Mouse (Mus musculus) left cerebral cortex, postnatal 36 days (tissue): Measurements from ENCODE around the gene Vmn2r81. TPM values are rescaled to one million over a fixed set of nuclear protein-coding genes. Genes with fewer than 3 reads are reported as not detected.
"Not testable (repeated sequence)": the region's sequence is repeated elsewhere in the genome, so short reads cannot be mapped to it uniquely, and the experiment has no call there.

Source experiments
- DNase-seq, 2 experiments: peaks; one replicate each; pipeline ENCODE4 v3.0.0; 2021 to 2022; ENCODE audit warnings: low spot score in 2 of 2, mixed read lengths in 1 of 2
- intact Hi-C: fragments of 180-260 bp; cut with DNase I; formaldehyde crosslinking; loops from one replicate; pipeline ENCODE4 v1.15.1; 2025
- total RNA-seq, 2 experiments: library from RNA; stranded (reverse); gene quantifications; 2 replicates each; pipeline ENCODE4 v1.2.3; 2021

The Vmn2r81 gene
- not detected for total RNA-seq

DNA sequence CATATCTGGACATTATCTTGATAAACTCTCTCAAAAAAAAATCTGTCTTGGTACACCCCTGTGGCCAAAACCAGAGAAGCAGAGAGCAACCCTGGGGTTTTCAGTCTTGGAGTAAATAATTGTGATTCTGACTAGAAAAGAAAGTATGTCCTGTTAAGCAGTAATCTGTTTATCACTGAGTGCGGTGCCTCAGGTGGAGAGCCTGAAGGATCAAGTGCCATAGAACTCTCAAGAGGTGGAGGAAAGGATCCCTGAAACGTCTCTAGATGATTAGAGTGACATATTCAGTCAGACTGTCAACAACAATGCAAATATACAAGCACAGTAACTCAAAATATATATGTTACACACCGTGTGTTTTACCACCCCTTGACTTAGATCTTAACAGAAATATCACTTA is at the start of gene Vmn2r81:
TSS of gene Vmn2r81 (plus strand) at position 301 of the 400 bp plus-strand sequence.
- DNase-seq, intact Hi-C loops: not testable (repeated sequence)

DNA sequence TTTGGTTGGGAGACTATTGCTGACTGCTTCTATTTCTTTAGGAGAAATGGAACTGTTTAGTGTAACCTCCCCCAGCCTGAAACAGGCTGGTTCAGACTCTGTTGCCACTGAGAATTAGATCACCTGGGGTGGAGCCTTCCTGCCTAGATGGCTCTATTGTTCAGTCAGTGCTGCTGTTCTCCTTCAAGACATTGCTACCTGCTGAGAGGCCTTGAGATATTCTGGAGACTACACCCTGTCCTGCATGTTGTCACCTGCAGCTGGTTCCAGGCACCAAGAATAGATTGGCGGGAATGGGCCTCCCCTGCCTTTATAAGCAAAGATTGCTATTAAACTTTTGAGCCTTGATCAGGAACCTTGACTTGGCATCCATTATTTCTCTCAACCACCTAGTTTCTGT is 47.5 kb upstream of the Vmn2r81 start:
- DNase-seq, intact Hi-C loops: not testable (repeated sequence)

DNA sequence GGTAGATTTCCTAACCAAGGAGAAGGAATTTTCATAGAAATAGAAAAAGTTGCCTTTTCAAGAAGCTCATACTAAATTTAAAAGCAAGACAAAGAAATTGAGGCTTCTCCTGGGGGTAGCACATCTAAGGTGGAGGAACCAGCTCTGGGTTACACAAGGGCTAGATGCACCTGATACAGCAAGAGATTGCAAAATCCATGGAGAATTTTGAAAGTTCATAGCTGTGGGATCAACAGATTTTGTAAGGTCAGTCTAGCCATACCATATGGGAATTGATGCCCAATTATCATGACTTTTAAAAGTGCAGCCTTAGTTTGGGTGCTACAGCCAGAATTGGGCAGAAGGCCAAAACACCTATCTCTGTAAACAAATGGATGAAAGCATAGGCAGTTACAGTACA is 27.1 kb upstream of the Vmn2r81 start:
- intact Hi-C loops, result no loop called here
- no peak for DNase-seq

DNA sequence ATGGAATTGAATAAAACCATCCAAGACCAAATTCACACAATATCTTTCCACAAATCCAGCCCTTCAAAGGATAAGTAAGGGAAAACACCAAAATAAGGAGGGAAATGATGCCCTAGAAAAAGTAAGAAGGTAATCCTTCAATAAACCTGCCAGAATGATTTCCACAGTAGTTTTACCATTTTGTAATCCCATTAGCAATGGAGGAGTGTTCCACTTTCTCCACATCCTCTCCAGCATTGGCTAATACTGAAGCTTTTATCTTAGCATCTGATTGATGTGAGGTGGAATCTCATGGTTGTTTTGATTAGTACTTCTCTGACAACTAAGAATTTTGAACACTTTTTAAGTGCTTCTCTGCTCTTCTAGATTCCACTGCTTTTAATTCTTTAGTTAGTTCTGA is 25.9 kb upstream of the Vmn2r81 start:
- intact Hi-C loops, result no loop called here
- DNase-seq, result no peak

DNA sequence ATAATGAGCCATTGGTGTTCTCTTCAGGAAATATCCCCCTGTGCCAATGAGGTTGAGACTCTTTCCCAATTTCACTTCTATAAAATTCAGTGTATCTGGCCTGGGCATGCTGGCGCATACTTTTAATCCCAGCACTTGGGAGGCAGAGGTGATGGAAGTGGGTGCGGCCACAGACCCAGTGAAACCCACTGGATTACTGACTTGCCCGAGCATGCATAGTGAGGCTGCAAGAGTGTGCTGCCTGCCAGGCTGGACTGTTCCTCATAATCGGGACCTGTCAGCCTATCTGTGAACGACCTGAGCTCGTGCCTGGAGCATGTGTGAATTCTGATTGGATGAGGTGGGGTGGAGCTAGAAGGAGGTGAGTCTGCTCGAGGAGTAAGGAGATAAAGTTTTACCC is 25.3 kb upstream of the Vmn2r81 start:
- intact Hi-C loops, result no loop called here
- DNase-seq, result no peak

DNA sequence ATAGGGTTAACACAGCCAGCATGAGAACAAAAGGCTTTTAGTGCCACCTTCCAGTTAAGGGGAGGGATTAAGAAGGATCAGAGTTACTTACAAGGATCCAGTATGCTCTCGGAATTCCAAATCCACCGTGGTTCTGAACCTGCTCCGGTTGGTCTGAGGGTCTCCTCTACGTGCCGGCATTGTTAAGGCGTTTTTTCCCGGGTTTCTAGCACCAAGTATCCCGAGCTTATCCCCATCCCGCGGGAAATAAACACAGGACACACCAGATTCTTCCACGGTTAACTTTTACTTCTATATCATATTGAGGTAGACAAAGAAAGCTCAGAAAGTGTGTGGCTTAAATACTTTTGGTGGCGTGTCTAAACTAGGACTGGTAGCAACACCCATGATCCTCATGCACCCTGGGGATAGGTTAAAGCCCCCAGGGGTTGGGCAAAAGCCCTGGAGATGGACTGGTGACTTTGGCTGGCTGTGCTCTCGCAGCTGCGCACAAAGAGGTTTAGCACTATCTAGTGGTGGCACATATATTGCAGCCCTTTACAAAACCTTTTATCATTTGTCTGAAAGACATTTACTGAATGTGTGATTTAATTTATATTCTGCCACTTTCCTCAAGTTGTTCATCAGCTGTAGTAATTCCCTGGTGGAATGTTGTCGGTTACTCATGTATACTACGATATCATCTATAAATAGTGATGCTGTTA is 74.7 kb downstream of the Vmn2r81 start:
- intact Hi-C loops, DNase-seq: not testable (repeated sequence)

DNA sequence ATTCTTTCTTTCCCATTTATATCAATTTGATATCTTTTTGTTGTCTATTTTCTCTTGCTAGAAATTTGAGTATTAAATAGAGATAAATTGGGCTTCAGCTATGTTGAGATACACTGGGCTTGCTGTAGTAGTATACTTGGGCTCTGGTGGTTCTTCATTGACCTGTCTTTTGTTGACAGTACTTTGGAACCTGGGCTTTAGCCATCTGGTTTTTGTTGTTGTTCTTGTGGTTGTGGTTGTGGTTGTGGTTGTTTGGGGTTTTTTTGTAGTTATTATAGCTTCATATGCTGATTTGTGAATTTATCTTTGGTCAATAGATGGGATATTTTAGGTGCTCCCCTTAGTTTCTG is 75.2 kb downstream of the Vmn2r81 start:
- intact Hi-C loops, result no loop called here
- DNase-seq, result no peak

Other genes starting within 250 kb of the Vmn2r81 start
- gene Olfr1351, start 235.2 kb upstream of the Vmn2r81 start, total RNA-seq, result not detected
- not detected for gene Olfr57, start 219.0 kb upstream of the Vmn2r81 start, total RNA-seq
- gene 2610008E11Rik, start 150.1 kb upstream of the Vmn2r81 start, total RNA-seq, result 10 to 100 TPM; 19.2 to 25.8 TPM
- not detected for gene Vmn2r80, start 98.9 kb upstream of the Vmn2r81 start, total RNA-seq
- not detected for gene Vmn2r82, start 108.8 kb downstream of the Vmn2r81 start, total RNA-seq
- gene Vmn2r83, start 221.0 kb downstream of the Vmn2r81 start, total RNA-seq, result not detected